In genomic region chr6:28949269-28949668, GRCm38 (mm10) we compare ENCODE assay signal across 8 mouse cellular contexts.
DNase-seq lines count a peak whose midpoint lies in the region; ATAC-seq and TF ChIP-seq lines count a peak whose summit lies in the region.

No protein-coding gene starts in this region.

- H3K4me1 ChIP-seq in G1E (ENCODE audit: insufficient read depth, low read depth, low read length), result no peaks in the 10 kb centered on the region

- intact Hi-C loops in heart, postnatal 10 days (cut with DNase I), result loop anchor here (1.0 to 2.0 kb wide), 2 partner anchors 75 to 194 kb away; no protein-coding TSS in a partner anchor

- H3K4me3 ChIP-seq in G1E (ENCODE audit: low read depth, low read length), result no peak overlapping the region

- no peak for ATAC-seq in G1E (ENCODE audit: extremely low read depth, insufficient number of reproducible peaks, low FRiP score, poor library complexity, severe bottlenecking)
- peak; percentile 70; the same call in 1 of the 2 replicates for ATAC-seq in megakaryocyte, adult 5-6 weeks (ENCODE audit: poor library complexity, severe bottlenecking)
- no peak for ATAC-seq in inflammation-experienced regulatory T-cells, adult 6 months

- peak; percentile 60 for DNase-seq in G1E (ENCODE audit: low spot score)
- DNase-seq in adrenal gland, postnatal 25 days, result peak; percentile 87
- peak; percentile 74 for DNase-seq in embryo, embryonic 9.5 days (ENCODE audit: extremely low spot score)
- DNase-seq in heart, postnatal 10 days, result peak; percentile 68 to 84
- DNase-seq in layer of hippocampus, postnatal 10 days (ENCODE audit: low spot score in 2 of 2), result peak; percentile 82 to 86
- DNase-seq in spleen, adult 12 weeks (ENCODE audit: low spot score), result peak; percentile 46

- peak; percentile 89 for TF ChIP-seq CTCF in G1E (IDR thresholded peaks at IDR 0.05; ENCODE audit: low read depth, low read length)

- no peaks in the 10 kb centered on the region for H3K36me3 ChIP-seq in G1E (replicated peaks)

- no peaks in the 10 kb centered on the region for H3K9me3 ChIP-seq in G1E (replicated peaks)

- peaks cover 6% of the 10 kb centered on the region for H3K27me3 ChIP-seq in G1E (ENCODE audit: insufficient read depth, low read length)
